Mouse (Mus musculus) right cerebral cortex, postnatal 36 days (tissue): Measurements from ENCODE around the gene Itm2c.
A peak's percentile ranks its signal among the peaks of the same experiment; 100 is the strongest.

Experiments used
- DNase-seq, 2 experiments: peaks; one replicate each; pipeline ENCODE4 v3.0.0; 2022; ENCODE audit warnings: low spot score in 2 of 2, mixed read lengths in 1 of 2

The Itm2c gene

DNA sequence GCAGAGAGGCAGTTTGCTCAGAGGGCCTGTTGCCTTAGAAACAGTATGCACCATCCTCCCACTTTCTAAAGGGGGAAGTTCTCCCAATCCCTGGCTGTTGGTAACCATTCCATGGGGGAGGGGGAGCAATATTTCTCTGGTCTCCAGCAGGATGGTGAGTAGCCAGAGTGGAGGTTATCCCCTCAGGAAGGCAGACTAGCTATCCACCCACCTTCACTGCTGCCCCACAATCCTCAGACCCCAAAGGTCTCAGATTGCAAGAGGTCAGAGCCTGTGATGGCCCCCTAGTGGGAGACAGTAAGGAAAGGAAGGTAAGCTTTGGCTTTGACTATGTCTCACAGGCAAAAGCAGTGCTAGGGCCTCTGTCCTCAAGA is 5.3 kb downstream of the Itm2c start:
- DNase-seq, result no peak

DNA sequence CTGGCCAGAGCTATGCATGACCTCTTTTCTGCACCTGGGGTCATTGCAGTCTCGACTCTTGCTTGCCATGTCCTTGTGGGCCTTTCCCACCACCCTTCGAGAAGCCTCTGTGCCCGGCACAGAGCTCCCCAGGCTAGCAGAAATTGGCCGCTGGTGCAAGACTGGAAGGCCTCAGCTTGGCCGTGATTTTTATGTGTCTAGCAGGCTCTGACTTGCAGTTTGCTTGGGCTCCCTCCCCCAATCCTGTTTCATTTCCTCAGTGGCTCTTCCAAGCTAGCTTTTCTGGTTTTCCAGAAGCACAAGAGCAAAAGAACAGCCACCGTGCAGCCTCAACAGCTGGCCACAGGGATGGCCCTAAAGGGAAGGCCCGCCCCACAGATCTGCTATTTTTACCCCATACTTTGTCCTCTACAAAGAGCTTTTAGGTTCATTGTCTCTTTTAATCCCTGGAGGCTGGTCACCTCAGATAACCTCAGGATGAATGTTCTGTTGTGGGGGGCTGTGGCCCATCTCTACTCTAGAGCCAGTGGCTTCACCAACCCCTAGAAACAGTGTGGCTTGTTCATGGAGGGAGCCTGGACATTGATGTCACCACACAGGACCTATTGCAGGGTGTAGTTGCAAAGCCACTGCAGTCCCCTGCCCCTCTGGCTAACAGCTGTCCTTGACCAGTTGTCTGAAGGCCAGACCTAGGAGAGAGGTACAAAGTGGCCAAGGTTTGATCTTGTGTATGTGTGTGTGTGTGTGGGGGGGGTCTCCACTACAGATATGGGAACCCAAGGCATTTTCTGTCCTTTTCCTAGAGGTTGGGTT is 6.6 kb downstream of the Itm2c start:
- DNase-seq, result no peak

DNA sequence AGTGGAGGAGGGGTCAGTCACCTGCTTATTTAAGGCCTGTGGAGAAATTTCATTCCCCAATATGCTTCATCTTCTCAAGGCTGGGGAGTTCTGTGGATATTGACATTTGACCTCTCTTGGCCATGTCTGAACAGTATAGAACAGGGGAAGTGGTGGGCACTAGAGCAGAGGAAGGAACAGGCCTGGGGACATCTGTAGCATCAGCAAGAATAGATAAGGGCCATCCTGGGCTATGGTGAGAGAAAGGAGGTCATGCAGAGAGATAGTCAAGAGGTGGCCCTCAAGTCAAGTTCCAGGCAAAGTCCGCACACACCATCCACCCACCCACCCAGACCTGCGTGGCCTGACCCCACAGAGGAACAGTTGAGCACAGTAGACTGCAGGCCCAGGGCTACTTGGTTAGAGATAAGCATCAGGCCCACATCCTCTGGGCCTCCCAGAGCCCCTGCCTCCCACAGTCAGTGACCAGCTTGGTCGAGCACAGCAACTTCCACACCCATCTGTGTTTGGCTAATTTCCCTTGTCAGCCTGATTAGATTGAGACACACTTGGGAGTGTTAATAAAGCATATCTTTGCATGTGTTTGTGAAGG is 7.5 kb downstream of the Itm2c start:
- DNase-seq, result no peak

DNA sequence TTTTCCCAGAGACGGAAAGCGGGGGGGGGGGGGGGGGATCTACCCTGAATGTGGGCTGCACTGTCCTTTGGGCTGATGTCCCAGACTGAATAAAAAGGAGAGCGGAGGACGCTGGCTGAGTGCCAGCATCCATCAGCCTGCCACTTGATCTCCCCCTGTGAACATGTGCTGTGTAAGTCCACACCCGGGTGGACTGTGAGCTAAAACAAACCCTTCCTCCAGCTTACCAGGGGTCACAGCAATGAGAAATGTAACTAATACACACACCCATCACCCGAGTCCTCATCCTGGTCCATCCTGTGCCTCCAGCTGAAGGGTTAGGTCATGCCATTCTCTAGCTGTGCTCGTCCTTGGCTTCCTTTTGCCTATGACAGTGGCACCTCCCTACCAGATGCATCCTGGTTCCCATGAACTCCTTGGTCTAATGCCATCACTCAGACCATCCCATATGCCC is 8.1 kb downstream of the Itm2c start:
- no peak for DNase-seq

DNA sequence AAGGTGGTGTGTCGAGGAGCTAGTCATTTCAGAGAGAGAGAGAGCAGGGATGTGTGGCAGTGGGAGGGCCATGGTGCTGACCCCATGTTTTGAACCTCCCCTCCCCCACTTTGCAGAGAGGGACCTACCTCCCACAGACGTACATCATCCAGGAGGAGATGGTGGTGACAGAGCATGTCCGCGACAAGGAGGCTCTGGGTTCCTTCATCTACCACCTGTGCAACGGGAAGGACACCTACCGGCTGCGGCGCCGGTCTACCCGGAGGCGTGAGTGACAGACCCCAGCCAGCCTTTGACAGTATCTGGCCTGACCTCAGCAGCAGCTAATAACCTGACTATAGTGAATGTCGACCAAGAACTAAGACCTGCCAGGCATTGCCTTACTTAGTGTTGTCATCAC is 12.8 kb downstream of the Itm2c start:
- no peak for DNase-seq

DNA sequence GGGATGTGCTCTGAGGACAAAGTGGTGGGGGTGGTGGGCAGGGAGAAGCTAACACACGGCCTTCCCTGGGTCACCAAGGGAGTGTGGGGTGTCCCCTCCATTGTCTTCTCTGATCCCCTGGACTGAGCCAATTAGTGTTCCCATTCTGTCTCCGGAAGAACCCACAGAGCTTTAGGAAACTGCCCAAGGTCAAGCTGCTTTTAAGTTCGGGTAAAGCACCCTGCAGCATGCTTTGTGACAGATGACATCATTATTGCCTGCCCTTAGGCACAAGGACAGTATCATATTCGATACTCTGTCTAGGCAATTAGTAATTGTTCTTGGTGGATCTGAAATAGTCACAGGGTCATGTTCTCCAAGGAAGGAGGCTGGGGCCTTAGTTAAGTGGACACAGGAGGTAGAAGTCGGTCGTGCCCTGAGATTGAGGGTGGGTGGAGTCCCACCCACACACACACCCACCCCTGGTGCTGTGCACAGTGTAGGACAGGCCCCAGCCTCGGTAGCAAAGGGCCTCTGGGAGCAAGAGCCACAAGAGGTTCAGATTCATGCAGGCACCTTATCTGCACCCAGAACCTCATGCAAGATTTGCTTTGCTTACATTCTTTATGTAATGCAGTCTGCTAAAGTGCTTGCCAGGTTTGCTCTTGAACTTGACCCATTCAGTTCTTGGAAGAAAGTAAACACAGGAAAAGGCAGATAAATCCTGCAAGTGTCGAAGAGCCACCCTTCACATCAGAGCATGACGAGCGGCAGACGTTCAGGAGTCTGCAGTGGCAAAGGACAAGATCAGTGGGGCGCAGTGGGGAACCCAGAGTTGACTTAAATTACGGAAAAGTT is 14.9 kb downstream of the Itm2c start:
- no peak for DNase-seq

DNA sequence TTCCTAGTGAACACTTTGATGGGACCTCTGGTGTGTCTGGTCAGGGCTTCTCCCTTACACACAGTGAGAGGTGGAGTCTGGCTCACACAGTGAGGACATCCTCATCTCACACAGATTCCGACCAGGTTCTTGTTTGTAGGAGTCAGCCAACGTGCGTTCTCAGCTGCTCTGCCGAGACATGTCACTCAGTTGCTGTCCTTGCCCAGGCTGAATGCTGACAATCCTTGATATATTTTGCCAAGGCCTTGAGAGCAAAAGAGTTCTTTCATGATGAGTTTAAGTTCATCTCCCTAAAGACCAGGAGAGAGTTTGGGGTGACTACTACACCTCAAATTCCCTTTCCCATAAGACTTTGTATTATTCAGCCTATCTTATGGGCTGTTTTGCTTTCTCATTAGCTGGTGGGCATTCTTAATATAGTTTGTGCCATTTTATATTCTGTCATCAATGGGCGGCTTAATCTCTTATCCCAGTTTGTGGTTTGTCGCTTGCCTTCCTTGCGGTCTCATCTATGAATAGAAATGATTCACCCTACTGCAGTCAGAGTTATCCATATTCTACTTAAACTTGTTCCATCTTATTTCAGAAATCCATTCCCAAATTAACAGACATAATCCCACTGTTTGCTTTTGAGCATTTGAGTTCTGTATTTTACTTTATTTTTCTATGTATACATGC is 19.1 kb downstream of the Itm2c start:
- no peak for DNase-seq

DNA sequence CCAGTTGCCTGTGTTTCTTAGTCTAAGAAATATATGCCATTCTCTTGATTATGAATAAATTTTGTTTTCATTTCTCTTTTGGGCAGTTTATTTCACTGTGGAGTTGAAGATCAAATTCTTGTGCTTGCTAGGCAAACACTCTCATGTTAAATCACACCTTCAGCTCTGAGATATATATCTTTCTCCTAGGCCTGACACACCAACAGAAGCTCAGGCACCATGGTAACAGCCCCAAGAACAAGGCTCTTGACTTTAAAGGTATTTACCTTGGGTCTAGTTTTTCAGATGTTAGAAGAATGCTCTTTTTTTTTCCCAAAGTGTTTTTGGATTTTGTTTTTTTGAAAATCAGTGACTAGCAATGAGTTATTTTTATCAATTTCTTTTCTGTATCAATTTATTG is 21.8 kb downstream of the Itm2c start:
- no peak for DNase-seq

DNA sequence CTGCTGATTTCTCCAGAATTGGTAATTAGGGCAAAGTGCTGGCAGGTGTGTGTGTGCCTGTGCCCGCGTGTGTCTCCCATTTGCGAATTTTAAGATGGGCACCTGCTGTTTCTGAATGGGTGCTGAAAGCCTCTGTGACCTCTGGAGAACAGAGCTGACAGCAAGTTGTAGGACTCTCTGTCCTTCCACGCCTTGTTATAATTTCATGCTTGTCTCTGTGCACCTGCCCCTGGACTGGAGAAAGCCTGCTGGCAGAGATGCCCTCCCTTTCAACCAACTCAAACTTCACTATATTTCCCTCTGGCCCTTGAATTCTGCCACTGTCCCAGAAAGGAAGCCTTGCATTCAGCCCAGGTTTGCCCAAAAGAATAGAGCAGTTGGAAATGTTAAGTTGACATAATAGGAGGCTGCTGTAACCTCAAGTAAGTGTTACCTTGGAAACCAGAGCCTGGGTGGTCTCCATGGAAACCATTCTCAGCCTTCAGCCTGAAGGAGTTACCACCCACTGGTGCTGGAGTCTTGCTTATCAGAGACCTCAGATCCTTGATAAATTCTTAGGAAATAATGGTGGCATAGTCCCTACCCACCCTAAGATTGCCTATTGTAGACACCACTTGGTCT is 22.9 kb downstream of the Itm2c start:
- DNase-seq, result peak; percentile 76 to 88

DNA sequence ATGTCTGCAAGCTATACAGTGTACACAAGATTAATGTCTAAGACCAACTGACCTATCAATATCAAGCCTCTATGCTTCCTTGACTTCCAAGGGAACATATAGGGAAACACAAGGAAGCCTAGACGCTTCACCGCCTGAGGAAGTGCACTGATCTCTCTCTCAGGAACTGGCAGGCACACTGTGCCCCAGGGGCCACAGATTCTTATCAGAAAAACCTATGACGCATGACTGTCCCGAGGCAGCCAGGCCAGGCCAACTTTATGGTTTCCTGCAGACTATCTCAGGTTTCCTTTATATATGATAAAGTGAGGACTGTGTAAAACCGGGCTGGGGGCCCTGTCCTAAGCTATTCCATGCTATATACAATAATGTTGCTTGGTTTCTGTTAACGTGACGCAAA is 25.5 kb downstream of the Itm2c start:
- DNase-seq, result no peak

DNA sequence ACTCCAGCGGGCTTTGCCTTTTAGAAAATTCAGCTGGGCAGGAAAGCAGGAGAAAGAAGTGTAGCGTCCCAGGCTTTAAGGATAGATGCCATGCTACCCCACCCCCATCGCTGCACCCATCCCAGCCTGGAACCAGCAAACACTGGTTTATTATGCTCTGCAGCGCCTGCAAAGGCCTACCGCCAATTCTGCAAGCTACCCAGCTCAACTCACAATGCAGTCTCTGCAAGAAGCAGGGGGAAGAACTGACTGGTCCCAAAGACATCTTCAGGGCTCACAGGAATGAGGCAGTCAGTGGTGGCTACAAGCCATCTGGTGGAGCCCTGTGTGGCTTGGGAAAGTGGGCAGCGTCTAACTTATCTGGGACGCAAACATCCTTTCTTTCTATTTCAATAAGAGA is 27.6 kb downstream of the Itm2c start:
- no peak for DNase-seq

DNA sequence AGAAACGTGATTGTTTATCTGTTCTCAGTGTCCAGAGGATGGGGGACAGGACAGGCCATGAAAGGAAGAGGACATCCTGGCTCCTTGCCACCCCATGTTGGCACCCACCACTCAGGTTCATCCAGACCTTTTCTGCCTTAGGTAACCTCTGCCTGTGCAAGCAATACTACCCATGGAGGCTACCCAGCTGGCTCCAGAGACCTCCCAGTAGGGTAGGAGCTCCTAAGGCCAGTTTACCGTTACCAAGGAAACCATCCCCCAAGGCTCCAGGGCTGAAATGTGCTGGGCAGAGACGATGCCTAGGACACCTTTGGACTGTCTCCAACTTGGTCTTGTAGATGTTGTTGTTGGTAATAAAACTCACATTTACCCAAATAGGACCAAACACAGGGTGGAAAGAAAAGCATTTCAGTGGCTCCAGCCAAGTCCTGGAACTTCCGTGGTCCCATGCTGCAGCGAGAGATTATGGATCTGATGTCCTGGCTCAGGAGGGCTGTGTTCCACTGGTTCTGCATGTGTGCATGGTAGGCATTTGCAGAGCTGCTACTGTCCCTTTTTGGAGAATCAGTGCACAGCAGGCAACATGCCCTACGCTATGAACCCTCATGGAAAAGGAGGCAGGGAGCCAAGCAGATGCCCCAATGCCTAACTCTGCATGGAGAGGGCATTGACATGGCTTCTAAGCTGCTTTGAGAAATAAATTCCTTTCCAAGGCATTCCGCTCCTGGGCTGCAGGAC is 28.2 kb downstream of the Itm2c start:
- DNase-seq, result no peak

DNA sequence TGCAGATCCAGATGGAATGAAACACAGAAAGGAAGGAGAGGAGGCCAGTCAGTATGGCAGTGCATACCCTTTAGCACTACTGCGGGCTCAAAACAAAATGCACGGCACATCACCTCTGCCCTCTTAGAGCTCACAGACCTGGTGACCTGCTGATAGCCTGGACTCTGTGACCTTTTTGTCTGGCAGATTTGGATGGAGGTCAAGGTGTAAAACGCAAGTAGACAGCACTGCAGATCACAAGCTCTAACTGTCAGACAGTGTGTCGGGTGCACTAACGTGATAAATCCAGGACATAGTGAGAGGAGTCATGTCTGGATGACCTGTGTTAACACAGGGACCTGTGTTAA is 28.8 kb downstream of the Itm2c start:
- no peak for DNase-seq

DNA sequence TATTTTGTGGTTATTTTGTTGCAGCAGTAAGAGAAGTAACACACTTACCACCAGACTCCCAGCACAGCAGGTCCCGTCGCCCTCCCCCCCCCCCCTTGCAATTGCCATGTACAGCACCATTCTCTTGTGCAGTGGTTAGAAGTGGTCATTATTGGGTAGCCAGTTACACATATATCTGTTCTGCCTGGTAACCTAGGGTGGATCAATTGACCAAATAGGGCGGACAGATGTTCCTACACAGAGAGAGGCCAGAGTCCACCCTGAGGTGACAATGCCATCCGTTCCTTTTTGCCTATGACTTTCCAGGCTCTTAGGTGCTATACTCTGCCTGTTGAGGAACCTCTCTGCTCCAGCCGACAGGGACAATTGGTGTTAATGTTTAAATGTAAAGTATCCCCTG is 31.1 kb downstream of the Itm2c start:
- DNase-seq, result no peak

DNA sequence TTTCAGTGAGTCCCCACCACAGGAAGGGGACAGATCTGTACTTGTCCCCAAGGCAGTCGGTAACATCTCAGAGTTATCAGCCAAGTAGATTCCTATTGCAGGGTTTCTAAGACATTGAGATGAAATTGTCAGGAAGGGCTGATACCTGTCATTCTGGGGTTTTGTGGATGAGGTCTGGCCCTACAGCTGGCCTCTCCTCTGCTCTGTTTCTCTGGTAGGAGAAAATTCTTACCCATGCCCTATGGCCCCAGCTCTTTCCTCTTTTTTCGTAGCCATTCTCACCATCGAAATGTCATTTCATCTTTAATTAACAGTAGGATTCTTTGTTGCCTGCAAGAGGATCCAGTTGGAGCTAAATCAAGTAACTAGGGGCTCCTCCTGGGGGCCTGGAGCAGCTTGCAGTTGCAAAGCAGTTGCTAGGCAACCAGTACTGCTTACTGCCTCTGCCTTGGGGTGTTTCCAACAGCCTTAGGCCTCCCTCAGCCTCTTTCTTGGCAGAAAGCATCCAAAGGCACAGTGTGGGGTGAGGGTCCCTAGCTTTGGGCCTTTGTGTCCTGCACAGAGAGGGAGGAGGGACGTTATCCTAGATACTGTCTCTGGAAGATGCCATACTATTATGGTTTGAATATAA is 34.1 kb downstream of the Itm2c start, which contains the start of gene 4933407L21Rik:
4933407L21Rik (plus strand) TSS at position 427 of the 631 bp plus-strand sequence.
- peak; percentile 77 to 87 for DNase-seq

DNA sequence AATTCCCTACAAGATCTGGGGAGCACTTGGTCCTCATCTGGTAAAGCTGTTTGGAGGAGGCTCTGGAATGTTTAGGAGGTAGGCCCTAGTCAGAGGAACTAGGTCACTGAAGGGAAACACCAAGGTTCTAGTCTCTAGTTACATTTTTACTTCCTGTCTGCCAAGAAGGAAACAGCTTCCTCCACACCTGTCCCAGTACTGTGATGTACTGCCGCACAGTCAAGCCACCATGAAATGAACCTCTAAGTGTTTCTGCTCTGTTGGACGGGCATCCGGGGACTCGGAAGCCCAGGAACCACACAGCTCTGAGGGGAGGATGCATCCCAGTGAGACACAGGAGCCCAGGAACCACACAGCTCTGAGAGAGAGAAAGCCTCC is 34.6 kb downstream of the Itm2c start:
- DNase-seq, result no peak

DNA sequence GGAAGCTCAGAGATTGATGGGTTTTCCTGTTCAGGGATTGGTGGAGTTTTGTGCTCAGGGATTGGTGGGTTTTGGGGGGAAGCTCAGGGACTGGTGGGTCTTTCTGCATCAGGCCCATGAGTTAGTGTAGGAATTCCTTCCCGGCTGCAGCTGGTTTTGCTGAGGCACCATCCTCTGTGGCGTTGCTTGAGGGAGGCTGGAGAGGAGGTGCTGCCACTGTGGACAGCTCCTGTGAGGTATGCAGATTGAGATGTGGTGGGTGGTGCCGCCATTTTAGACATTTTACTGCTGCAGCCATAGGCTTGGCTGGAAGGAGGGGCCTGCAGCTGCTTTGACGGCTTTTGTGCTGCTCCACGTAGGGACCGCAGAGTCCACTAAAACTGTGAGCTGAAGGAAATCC is 35.3 kb downstream of the Itm2c start:
- DNase-seq, result no peak

DNA sequence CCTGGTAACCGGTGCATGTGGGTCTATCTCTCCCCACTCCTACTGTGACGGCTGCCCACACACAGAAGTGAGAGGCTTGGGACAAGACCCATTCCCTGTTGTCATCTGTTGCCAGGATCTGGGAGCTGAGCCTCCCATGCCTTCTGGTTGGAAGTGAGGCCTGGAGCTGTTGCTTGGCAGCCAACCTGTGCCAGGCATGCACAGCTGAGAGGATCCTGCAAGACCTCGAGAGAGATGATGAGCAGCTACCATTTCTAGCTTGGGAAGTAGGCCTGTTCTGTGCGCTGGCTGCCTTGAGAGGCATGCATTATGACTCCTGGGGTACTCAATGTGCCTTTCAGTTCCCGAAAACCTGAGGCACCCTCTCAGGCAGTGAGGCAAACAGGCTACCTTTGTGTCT is 37.1 kb downstream of the Itm2c start:
- DNase-seq, result no peak

DNA sequence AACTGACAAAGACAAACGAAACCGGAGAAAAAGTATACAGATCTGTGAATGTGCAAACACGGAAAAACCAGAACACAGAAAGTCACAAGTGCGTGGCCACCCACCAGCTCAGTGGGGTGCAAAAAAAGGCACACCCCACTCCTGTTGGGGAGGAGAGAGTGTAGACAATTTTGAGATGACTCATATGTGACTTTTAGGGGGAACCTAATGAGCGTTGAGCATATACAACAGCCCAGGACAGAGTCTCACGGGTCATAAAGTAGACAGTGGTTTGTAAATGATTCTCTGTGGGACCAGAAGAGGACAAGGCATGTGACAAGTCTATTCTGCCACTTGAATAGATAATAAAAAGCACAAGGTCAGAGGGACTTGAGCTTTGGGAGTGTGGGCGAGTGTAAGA is 39.1 kb downstream of the Itm2c start:
- no peak for DNase-seq

DNA sequence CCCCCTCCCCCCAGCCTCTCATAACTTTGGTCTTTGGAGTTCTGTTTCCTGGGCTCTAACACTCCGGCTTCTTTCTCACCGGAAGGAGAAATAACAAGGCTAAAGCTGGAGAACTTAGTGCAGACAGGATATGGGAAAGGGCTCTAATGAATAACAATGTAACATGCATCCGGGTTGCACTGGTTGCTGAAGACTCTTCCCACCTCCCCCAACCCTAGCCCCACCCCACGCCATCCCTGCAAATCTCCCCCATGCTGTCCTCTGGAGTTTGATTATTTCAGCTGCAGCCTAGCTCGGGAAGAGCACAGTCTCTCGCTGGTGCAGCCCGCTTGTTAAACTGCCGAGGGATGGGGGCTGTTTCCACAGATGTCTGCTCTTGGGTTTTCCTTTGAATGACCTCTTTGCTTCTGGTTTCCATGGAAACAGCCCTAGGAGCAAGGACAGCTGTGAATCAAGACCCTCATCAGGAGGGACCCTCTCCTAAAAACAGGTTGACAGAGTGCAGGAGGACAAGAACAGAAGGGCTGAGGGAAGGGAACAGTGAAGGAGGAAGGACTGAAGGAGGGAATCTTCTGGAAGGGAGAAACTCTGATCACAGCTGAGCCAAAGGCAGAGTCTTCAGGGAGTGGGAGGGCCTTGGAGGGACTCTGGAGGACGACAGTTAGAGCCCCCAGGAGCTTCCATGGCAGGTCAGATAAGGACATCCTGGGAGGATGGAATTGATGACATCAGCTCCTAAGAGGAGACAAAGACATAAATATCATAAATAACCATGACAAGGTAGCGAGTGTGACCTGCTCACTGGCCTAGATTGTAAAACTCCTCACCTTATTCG is 39.8 kb downstream of the Itm2c start:
- DNase-seq, result no peak
